Mouse (Mus musculus): Measurements from ENCODE around the gene Nipa1.
A peak's percentile ranks its signal among the peaks of the same experiment; 100 is the strongest.
"Not testable (repeated sequence)": the region's sequence is repeated elsewhere in the genome, so short reads cannot be mapped to it uniquely, and the experiment has no call there.

Nipa1 gene

GRCm38 (mm10) chr7:56019930-56020253 lies at the start of gene Nipa1:
Gene Nipa1 (minus strand): TSS chr7:56019954.
- no peak for DNase-seq

- no peak for DNase-seq
These were observed 46.9 kb upstream of the Nipa1 start for GRCm38 (mm10) chr7:56066634-56067033.

GRCm38 (mm10) chr7:56066136-56066535 lies 46.4 kb upstream of the Nipa1 start:
- no peak for DNase-seq

- no peak for DNase-seq
These were observed 45.1 kb upstream of the Nipa1 start for GRCm38 (mm10) chr7:56064876-56065275.

- no peak for DNase-seq
These were observed 35.6 kb upstream of the Nipa1 start for GRCm38 (mm10) chr7:56055338-56055737.

- no peak for DNase-seq
These were observed 33.2 kb upstream of the Nipa1 start for GRCm38 (mm10) chr7:56052996-56053395.

- peak; percentile 5 to 9 for DNase-seq
These were observed 30.7 kb upstream of the Nipa1 start for GRCm38 (mm10) chr7:56050487-56050911.

- DNase-seq, result peak; percentile 95 to 97
These were observed 30.1 kb upstream of the Nipa1 start, which contains the start of gene Herc2 for GRCm38 (mm10) chr7:56049831-56050321. Gene Herc2 (plus strand): TSS chr7:56050196.

- no peak for DNase-seq
These were observed 27.4 kb upstream of the Nipa1 start for GRCm38 (mm10) chr7:56047178-56047577.

- DNase-seq, result no peak
These were observed 24.5 kb upstream of the Nipa1 start for GRCm38 (mm10) chr7:56044267-56044629.

- DNase-seq, result no peak
These were observed 24.0 kb upstream of the Nipa1 start for GRCm38 (mm10) chr7:56043577-56044266.

GRCm38 (mm10) chr7:56042353-56042752 lies 22.6 kb upstream of the Nipa1 start:
- DNase-seq, result peak; percentile 81 to 82

GRCm38 (mm10) chr7:56023586-56023985 lies 3.8 kb upstream of the Nipa1 start:
- no peak for DNase-seq

- DNase-seq, result peak; percentile 36 to 49
These were observed 503 bp downstream of the Nipa1 start for GRCm38 (mm10) chr7:56018972-56019929.

- DNase-seq, result no peak
These were observed 1.2 kb downstream of the Nipa1 start for GRCm38 (mm10) chr7:56018446-56018971.

GRCm38 (mm10) chr7:56017761-56018160 lies 2.0 kb downstream of the Nipa1 start:
- no peak for DNase-seq

- no peak for DNase-seq
These were observed 3.9 kb downstream of the Nipa1 start for GRCm38 (mm10) chr7:56015837-56016236.

- no peak for DNase-seq
These were observed 4.6 kb downstream of the Nipa1 start for GRCm38 (mm10) chr7:56015172-56015571.

GRCm38 (mm10) chr7:56014002-56014702 lies 5.6 kb downstream of the Nipa1 start:
- DNase-seq, result not testable (repeated sequence)

GRCm38 (mm10) chr7:56013261-56014001 lies 6.3 kb downstream of the Nipa1 start:
- DNase-seq, result no peak

- no peak for DNase-seq
These were observed 8.8 kb downstream of the Nipa1 start for GRCm38 (mm10) chr7:56011018-56011333.

- no peak for DNase-seq
These were observed 9.3 kb downstream of the Nipa1 start for GRCm38 (mm10) chr7:56010318-56011017.

Data from B cell, adult 2 months (primary cell).